Comparison of ENCODE assay signal across 9 mouse cellular contexts in the genomic region with DNA sequence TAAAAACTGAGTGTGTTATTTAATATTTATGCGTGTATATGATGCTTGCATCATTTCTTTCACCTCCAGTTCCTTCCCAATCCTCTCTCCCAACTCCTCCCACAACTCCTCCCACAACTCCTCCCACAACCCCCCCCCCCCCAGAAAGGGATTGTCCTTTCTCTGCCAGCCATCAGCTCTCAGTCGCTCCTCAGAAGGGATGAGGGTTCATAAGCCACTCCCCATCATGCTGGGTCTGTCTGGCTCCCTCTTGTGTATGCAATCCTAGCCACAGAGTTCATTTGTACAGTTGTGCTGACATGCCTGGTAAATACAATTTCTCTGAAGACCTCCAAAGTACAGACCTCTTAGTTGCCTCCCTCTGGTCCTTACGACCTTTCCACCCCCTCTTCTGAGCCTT. TPM values are rescaled to one million over a fixed set of nuclear protein-coding genes. Genes with fewer than 3 reads are reported as not detected.
A peak's percentile ranks its signal among the peaks of the same experiment; 100 is the strongest.
DNase-seq lines count a peak whose midpoint lies in the region; ATAC-seq and TF ChIP-seq lines count a peak whose summit lies in the region.
"Had no signal": no experiment of that assay in that cellular context is flagged by ENCODE, and none has a peak within 500 bp of the region (broad histone marks: within the 10 kb centered on the region; RNA-seq: fewer than 3 reads in every experiment).

No protein-coding gene starts in this region.

- DNase-seq in 3134 (ENCODE audit: extremely low read depth, insufficient read length, low spot score), result peak; percentile 14
- DNase-seq in ES-CJ7 (ENCODE audit: low read depth, low spot score), result peak; percentile 82
- DNase-seq in fibroblast of lung, adult 2 months (ENCODE audit: low read depth), result peak; percentile 22
- DNase-seq in liver, postnatal 0 days, result peak; percentile 56
- no peak for DNase-seq in adrenal gland, postnatal 25 days
- no peak for DNase-seq in thymus, adult 18-20 months
- DNase-seq in right cerebral cortex, adult 18-20 months, result no peak
- DNase-seq: cerebellum, postnatal 14 days; kidney, postnatal 25 days had no signal

- no peak overlapping the region for H3K27ac ChIP-seq in liver, postnatal 0 days (ENCODE audit: low read depth)

- no peak for TF ChIP-seq EP300 in liver, postnatal 0 days (IDR thresholded peaks at IDR 0.05; ENCODE audit: low read depth)

- ATAC-seq in liver, postnatal 0 days, result no peak

- no peak overlapping the region for H3K4me3 ChIP-seq in liver, postnatal 0 days (ENCODE audit: low read depth, low read length)

- peaks cover 28% of the 10 kb centered on the region for H3K4me1 ChIP-seq in liver, postnatal 0 days (ENCODE audit: insufficient read depth)

- H3K4me2 ChIP-seq in liver, postnatal 0 days (ENCODE audit: low read depth, low read length), result no peak overlapping the region

- 28% methylated on average over 3 of the region's 3 CpGs for WGBS in liver, postnatal 0 days (ENCODE audit: insufficient replicate concordance)

- no peaks in the 10 kb centered on the region for H3K9me3 ChIP-seq in liver, postnatal 0 days (ENCODE audit: low read length)

- peak; percentile 58 for TF ChIP-seq CTCF in liver, postnatal 0 days (IDR thresholded peaks at IDR 0.05; ENCODE audit: low read depth)

- H3K36me3 ChIP-seq in liver, postnatal 0 days (replicated peaks; ENCODE audit: insufficient read depth, low read length), result no peaks in the 10 kb centered on the region

- no peak overlapping the region for H3K9ac ChIP-seq in liver, postnatal 0 days (replicated peaks)

- no peaks in the 10 kb centered on the region for H3K27me3 ChIP-seq in liver, postnatal 0 days (ENCODE audit: insufficient read depth, low read length)

RNA-seq across cellular contexts. Expression of gene Spata31d1d, which starts 3.6 kb away (rescaled TPM):
- polyA plus RNA-seq in liver, postnatal 0 days (2015; fragmentation: Nextera tagmentation; extraction: Ambion mirVana), result not detected in 2 replicates
- not detected in 2 replicates for total RNA-seq in adrenal gland, postnatal 25 days (2021)

RNA-seq across cellular contexts. Expression of gene 1700014D04Rik, which starts 11.4 kb away (rescaled TPM):
- polyA plus RNA-seq in liver, postnatal 0 days (2015; fragmentation: Nextera tagmentation; extraction: Ambion mirVana), result not detected in 2 replicates
- not detected in 2 replicates for total RNA-seq in adrenal gland, postnatal 25 days (2021)

RNA-seq across cellular contexts. Expression of gene Spata31d1b, which starts 23.1 kb away (rescaled TPM):
- not detected in 2 replicates for polyA plus RNA-seq in liver, postnatal 0 days (2015; fragmentation: Nextera tagmentation; extraction: Ambion mirVana)
- not detected in 2 replicates for total RNA-seq in adrenal gland, postnatal 25 days (2021)

RNA-seq across cellular contexts. Expression of gene Spata31d1a, which starts 25.1 kb away (rescaled TPM):
- polyA plus RNA-seq in liver, postnatal 0 days (2015; fragmentation: Nextera tagmentation; extraction: Ambion mirVana), result 0.02 and 0.15 TPM in 2 replicates
- total RNA-seq in adrenal gland, postnatal 25 days (2021), result not detected in 2 replicates

RNA-seq across cellular contexts. Expression of gene Isca1, which starts 34.4 kb away (rescaled TPM):
- polyA plus RNA-seq in liver, postnatal 0 days (2015; fragmentation: Nextera tagmentation; extraction: Ambion mirVana), result 135 and 137 TPM in 2 replicates
- 82.8 and 99.6 TPM in 2 replicates for total RNA-seq in adrenal gland, postnatal 25 days (2021)

Comparison
In these comparisons a context has a peak if more than half of its experiments do, and no peak if none do; other contexts are left out.
1. DNase-seq: peak in 3134 (single experiment), ES-CJ7 (single experiment), fibroblast of lung, adult 2 months (single experiment) and liver, postnatal 0 days (single experiment); none in adrenal gland, postnatal 25 days (single experiment), thymus, adult 18-20 months (0 of 2) and right cerebral cortex, adult 18-20 months (single experiment).